Mouse (Mus musculus) olfactory bulb, adult 2 months (tissue): ENCODE measurements around the gene Clec16a.

Experiments used
- CTCF ChIP-seq: fragments of 200-500 bp; IDR thresholded peaks from 2 replicates; pipeline ENCODE4 v1.5.1; 2012; ENCODE audit warnings: low read depth, mild to moderate bottlenecking, low read length, moderate library complexity; ENCODE audit not compliant: insufficient read depth
- POLR2A ChIP-seq: fragments of 200-500 bp; IDR thresholded peaks from 2 replicates; pipeline ENCODE4 v1.6.1; 2012; ENCODE audit warnings: mild to moderate bottlenecking, low read depth, low read length, moderate library complexity; ENCODE audit not compliant: insufficient read depth

GRCm38 (mm10) chr16:10610801-10611200, 65.7 kb downstream of the Clec16a start:
- TF ChIP-seq POLR2A = no peak
- TF ChIP-seq CTCF = no peak
